Mouse (Mus musculus) forebrain, embryonic 16.5 days (tissue): Measurements from ENCODE around the gene Cxcr4. TPM values are rescaled to one million over a fixed set of nuclear protein-coding genes. Genes with fewer than 3 reads are reported as not detected.

ENCODE experiments used
- ATAC-seq: fragments of 200-750 bp; cut with Nextera tagmentation; 2 replicates; pipeline ENCODE4 v1.8.0; 2017; ENCODE audit warnings: mild to moderate bottlenecking, moderate library complexity
- H3K27ac ChIP-seq: fragments of 300-500 bp; sonication (generic); 2 replicates; pipeline ENCODE4 v1.5.1; 2014; ENCODE audit warnings: low read length, control low read depth
- H3K27me3 ChIP-seq: fragments of 300-500 bp; sonication (generic); replicated peaks from 2 replicates; pipeline ENCODE4 v1.6.1; 2014; ENCODE audit warnings: low read length; ENCODE audit not compliant: control insufficient read depth, insufficient read depth
- H3K36me3 ChIP-seq: fragments of 300-500 bp; sonication (generic); 2 replicates; pipeline ENCODE4 v1.6.1; 2014; ENCODE audit not compliant: control insufficient read depth, insufficient read depth
- H3K4me1 ChIP-seq: fragments of 300-500 bp; sonication (generic); replicated peaks from 2 replicates; pipeline ENCODE4 v1.6.1; 2014; ENCODE audit warnings: low read length; ENCODE audit not compliant: control insufficient read depth, insufficient read depth
- H3K4me2 ChIP-seq: fragments of 300-500 bp; sonication (generic); 2 replicates; pipeline ENCODE4 v1.6.1; 2014; ENCODE audit warnings: mild to moderate bottlenecking, low read length, control low read depth
- H3K4me3 ChIP-seq: fragments of 300-500 bp; sonication (generic); replicated peaks from 2 replicates; pipeline ENCODE4 v1.5.1; 2014; ENCODE audit warnings: mild to moderate bottlenecking, low read length, control low read depth
- H3K9ac ChIP-seq: fragments of 300-500 bp; sonication (generic); replicated peaks from 2 replicates; pipeline ENCODE4 v1.6.1; 2014; ENCODE audit warnings: low read depth, low read length, control low read depth
- H3K9me3 ChIP-seq: fragments of 300-500 bp; sonication (generic); 2 replicates; pipeline ENCODE4 v1.6.1; 2016; ENCODE audit warnings: low read length; ENCODE audit not compliant: control insufficient read depth
- WGBS: fragments of 180-500 bp; shearing (Covaris S2); extraction: QIAGEN DNeasy Blood & Tissue Kit; methylation state at CpG from one replicate; pipeline ENCODE4 v1.1.7; 2014; 5-methylcytosine and 5-hydroxymethylcytosine counted together
- polyA plus RNA-seq: library from polyadenylated mRNA; unstranded; fragments of >200 nt; fragmentation: Nextera tagmentation; extraction: Ambion mirVana; gene quantifications from 2 replicates; pipeline ENCODE4 v1.2.1, GENCODE M21; 2015

The Cxcr4 gene
- polyA plus RNA-seq, 1 experiment from 2014 or later, result 11.3 TPM

- H3K9ac ChIP-seq, result no peak overlapping the region
- H3K9me3 ChIP-seq, result no peaks in the 10 kb centered on the region
- H3K27me3 ChIP-seq, result no peaks in the 10 kb centered on the region
- 62% methylated on average over 3 of the region's 3 CpGs for WGBS
- no peak overlapping the region for H3K4me2 ChIP-seq
- peaks cover 5% of the 10 kb centered on the region; the same call in 1 of the 2 replicates for H3K4me1 ChIP-seq
- H3K27ac ChIP-seq, result no peak overlapping the region
- H3K36me3 ChIP-seq, result no peaks in the 10 kb centered on the region
- ATAC-seq, result no peak
- no peak overlapping the region for H3K4me3 ChIP-seq
These were observed 49.5 kb downstream of the Cxcr4 start for GRCm38 (mm10) chr1:128542555-128542954.

DNA sequence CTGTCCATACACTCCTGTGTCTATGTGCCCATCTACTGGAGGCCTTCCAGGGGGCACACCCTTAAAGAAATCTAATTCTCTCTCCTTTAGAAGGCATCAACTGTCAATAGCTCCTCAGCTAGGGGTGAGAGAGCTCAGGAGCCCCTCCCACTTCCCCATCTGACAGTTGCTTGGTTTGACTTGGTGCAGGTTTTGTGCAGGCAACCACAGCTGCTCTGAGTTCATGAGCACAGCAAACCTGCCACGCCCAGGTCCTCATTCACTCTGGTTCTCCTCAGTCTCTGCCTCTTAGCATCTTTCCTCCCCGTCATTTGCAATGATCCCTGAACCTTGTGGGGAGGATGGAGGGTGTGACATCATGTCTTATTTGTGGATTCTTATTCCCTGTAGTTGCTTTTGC lies 51.9 kb downstream of the Cxcr4 start:
- Histone ChIP-seq H3K9me3 (no peaks in the 10 kb centered on the region), H3K4me2 (no peak overlapping the region), H3K4me1 (peaks cover 2% of the 10 kb centered on the region; the same call in 1 of the 2 replicates), H3K27me3 (no peaks in the 10 kb centered on the region), H3K4me3 (no peak overlapping the region), H3K36me3 (no peaks in the 10 kb centered on the region), H3K9ac (no peak overlapping the region), H3K27ac (peak overlapping the region; percentile 48)
- no peak for ATAC-seq
- whole genome bisulfite sequencing, result 82% methylated on average over 2 of the region's 2 CpGs

DNA sequence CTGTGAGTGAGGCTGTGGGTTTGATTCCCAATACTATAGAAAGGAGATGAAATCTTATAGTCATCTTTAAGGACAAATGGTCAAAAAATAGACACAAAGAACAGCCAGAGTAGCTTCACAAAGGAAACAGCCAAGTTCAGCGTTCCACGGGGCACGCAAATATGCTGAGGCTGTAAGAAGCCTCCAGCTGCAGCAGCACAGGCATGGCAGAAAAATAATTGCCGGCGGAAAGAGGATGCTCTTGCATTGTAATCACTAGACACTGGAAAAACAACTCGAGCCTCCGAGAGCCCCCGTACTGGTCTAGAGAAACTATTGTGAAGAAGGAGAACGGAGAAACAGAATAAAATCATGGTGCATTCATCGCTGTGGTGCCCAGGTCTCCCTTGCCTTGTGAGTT lies 52.5 kb downstream of the Cxcr4 start:
- Histone ChIP-seq H3K9ac (no peak overlapping the region), H3K9me3 (no peaks in the 10 kb centered on the region), H3K27me3 (no peaks in the 10 kb centered on the region), H3K4me2 (no peak overlapping the region), H3K36me3 (no peaks in the 10 kb centered on the region), H3K4me1 (no peaks in the 10 kb centered on the region), H3K27ac (peak overlapping the region; percentile 48), H3K4me3 (no peak overlapping the region)
- 54% methylated on average over 10 of the region's 10 CpGs for WGBS
- ATAC-seq, result peak; percentile 75

Other genes starting within 250 kb of the Cxcr4 start
- gene Mcm6, start 232.6 kb downstream of the Cxcr4 start, polyA plus RNA-seq, result 95.3 and 113 TPM in 2 replicates
- 136 and 159 TPM in 2 replicates for gene Dars, start 174.9 kb downstream of the Cxcr4 start, polyA plus RNA-seq